Mouse (Mus musculus) hindbrain, embryonic 14.5 days (tissue): ENCODE measurements at regions not wholly inside any gene's neighbourhood (a gene's known extent, or its start where the extent isn't known, plus 50 kb on each side); places are given as distances from the start of the nearest gene placed in this dataset.

Experiments
- ATAC-seq: fragments of 200-750 bp; cut with Nextera tagmentation; 2 replicates; pipeline ENCODE4 v1.8.0; 2017; ENCODE audit warnings: moderate number of reproducible peaks, mild to moderate bottlenecking, moderate TSS enrichment, moderate library complexity; ENCODE audit not compliant: low FRiP score
- DNase-seq: peaks from one replicate; pipeline ENCODE4 v3.0.0-alpha.2; 2015; ENCODE audit warnings: low spot score
- H3K27ac ChIP-seq: fragments of 300-500 bp; sonication (generic); 2 replicates; pipeline ENCODE4 v1.5.1; 2014; ENCODE audit warnings: mild to moderate bottlenecking, moderate library complexity
- H3K27me3 ChIP-seq: fragments of 300-500 bp; sonication (generic); 2 replicates; pipeline ENCODE4 v1.6.1; 2014; ENCODE audit warnings: mild to moderate bottlenecking, low read length, mixed read lengths; ENCODE audit not compliant: control insufficient read depth, insufficient read depth
- H3K36me3 ChIP-seq: fragments of 300-500 bp; sonication (generic); replicated peaks from 2 replicates; pipeline ENCODE4 v1.6.1; 2014; ENCODE audit not compliant: control insufficient read depth, insufficient read depth
- H3K4me1 ChIP-seq: fragments of 300-500 bp; sonication (generic); replicated peaks from 2 replicates; pipeline ENCODE4 v1.6.1; 2014; ENCODE audit warnings: antibody characterized with exemption, low read length, mixed read lengths; ENCODE audit not compliant: control insufficient read depth, insufficient read depth
- H3K4me2 ChIP-seq: fragments of 300-500 bp; sonication (generic); replicated peaks from 2 replicates; pipeline ENCODE4 v1.6.1; 2014; ENCODE audit warnings: mild to moderate bottlenecking, moderate library complexity
- H3K4me3 ChIP-seq: fragments of 300-500 bp; sonication (generic); replicated peaks from 2 replicates; pipeline ENCODE4 v1.5.1; 2014; ENCODE audit warnings: mild to moderate bottlenecking, low read length
- H3K9ac ChIP-seq: fragments of 300-500 bp; sonication (generic); 2 replicates; pipeline ENCODE4 v1.6.1; 2014
- H3K9me3 ChIP-seq: fragments of 300-500 bp; sonication (generic); 2 replicates; pipeline ENCODE4 v1.6.1; 2016; ENCODE audit warnings: low read length; ENCODE audit not compliant: control insufficient read depth
- WGBS: fragments of 180-500 bp; shearing (Covaris S2); extraction: QIAGEN DNeasy Blood & Tissue Kit; methylation state at CpG from one replicate; pipeline ENCODE4 v1.1.7; 2014; 5-methylcytosine and 5-hydroxymethylcytosine counted together

DNA sequence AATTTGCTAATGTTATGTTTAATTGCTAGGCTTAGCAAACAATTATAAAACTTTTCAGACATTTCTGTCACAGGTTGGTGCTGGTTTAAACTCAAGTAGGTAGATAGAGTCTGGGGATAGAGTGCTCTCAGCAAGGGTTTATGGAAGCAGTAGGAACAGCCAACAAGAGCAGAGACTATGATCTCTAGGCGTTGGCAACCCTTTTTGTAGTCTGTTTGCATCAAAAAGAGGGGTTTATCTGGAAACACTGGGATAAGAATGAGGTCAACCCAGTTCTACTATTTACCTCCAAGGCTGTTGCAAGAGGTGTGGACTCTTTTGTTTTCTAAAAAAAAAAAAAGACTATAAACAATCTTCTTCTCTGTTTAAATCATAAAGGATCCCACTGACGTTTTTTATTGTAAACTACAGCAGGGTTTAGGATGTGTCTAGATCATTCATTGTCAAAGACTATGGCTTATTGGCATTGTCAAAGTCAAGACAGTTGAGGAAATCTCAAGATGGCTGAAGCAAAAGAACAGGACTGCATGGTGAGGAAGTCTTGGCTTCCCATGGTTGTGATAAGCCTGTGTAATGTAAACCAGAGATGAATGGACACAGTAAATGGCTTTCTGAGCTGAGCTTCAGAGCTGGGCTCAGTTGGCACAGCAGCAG is 62.3 kb upstream of the Ednrb start:
- H3K4me2 ChIP-seq: no peak overlapping the region
- no peak for ATAC-seq
- no peak for DNase-seq
- WGBS: 34% methylated on average over 2 of the region's 2 CpGs
- no peak overlapping the region for H3K4me3 ChIP-seq
- H3K9ac ChIP-seq: no peak overlapping the region
- no peaks in the 10 kb centered on the region for H3K4me1 ChIP-seq
- H3K27me3 ChIP-seq: no peaks in the 10 kb centered on the region
- H3K36me3 ChIP-seq: no peaks in the 10 kb centered on the region
- no peak overlapping the region for H3K27ac ChIP-seq
- H3K9me3 ChIP-seq: no peaks in the 10 kb centered on the region

- no peak overlapping the region for H3K9ac ChIP-seq
- no peak for DNase-seq
- no peaks in the 10 kb centered on the region for H3K9me3 ChIP-seq
- ATAC-seq: no peak
- no peak overlapping the region for H3K4me3 ChIP-seq
- WGBS: 55% methylated on average over 2 of the region's 2 CpGs
- H3K4me1 ChIP-seq: peaks cover 10% of the 10 kb centered on the region
- no peak overlapping the region for H3K4me2 ChIP-seq
- H3K27me3 ChIP-seq: no peaks in the 10 kb centered on the region
- H3K27ac ChIP-seq: no peak overlapping the region
- H3K36me3 ChIP-seq: no peaks in the 10 kb centered on the region
Measured at GRCm38 (mm10) chr14:103900817-103901216, 56.6 kb upstream of the Ednrb start.

DNA sequence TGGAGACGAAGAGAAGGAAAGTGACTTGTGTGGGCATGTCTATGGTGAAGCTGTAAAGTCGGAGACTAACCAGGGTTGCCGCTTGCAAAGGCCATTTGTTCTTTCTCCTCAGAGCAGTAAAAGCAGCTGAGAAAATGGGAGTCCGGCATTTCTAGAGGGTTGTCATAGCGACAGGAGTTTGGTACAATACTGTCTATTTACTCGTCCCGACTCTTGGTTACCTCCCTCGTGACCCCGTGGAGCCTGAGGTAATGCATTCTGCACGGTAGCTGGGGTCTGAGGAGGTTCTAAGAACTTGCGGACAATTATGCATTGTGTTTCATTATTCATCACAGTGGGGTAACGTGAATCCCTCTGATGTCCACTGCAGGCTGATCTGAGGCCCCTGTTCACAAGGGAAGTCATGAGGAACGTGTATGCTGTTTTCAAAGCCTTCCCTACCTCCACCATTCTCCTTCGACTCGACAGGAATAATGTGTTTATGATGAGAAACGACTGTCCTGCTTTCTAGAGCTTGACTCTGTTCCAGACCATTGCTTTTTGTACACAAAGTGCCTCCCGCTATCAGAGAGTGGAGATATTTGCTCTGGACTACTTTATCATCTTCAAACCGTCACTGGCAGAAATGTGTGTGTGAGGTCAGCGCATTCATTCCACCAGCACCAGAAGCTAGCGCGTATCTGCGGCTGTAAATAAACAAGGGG is 55.1 kb upstream of the Ednrb start:
- H3K27me3 ChIP-seq: no peaks in the 10 kb centered on the region
- H3K27ac ChIP-seq: peak overlapping the region; percentile 73
- no peaks in the 10 kb centered on the region for H3K9me3 ChIP-seq
- ATAC-seq (peak; percentile 93), DNase-seq (peak; percentile 67)
- H3K36me3 ChIP-seq: no peaks in the 10 kb centered on the region
- WGBS: 2% methylated on average over 22 of the region's 22 CpGs
- peak overlapping the region; percentile 29 for H3K4me3 ChIP-seq
- peak overlapping the region; percentile 42 for H3K9ac ChIP-seq
- peaks cover 10% of the 10 kb centered on the region for H3K4me1 ChIP-seq
- H3K4me2 ChIP-seq: peak overlapping the region; percentile 67

DNA sequence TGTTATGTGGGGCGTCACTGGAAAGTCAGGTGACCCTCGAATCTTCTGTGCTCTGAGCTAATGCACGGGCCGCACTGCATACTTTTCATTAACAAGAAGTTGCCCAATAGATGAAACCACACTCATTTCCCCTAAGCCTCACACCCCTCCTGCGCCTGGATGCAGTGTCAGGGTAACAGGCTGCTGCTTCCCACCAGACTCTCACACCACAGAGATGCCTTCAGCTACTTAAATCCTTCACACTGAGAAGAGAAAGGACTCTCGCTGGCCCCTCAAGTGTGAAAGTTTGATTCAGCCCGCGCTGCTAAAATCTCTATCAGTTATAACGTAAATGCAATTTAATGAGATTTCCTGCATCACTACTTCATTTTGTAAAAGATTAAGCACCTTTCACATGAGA is 54.5 kb upstream of the Ednrb start:
- H3K9me3 ChIP-seq: no peaks in the 10 kb centered on the region
- peak overlapping the region; percentile 73 for H3K27ac ChIP-seq
- DNase-seq (peak; percentile 25), ATAC-seq (peak; percentile 85)
- peaks cover 10% of the 10 kb centered on the region for H3K4me1 ChIP-seq
- no peaks in the 10 kb centered on the region for H3K27me3 ChIP-seq
- peak overlapping the region; percentile 29 for H3K4me3 ChIP-seq
- WGBS: 5% methylated on average over 9 of the region's 9 CpGs
- H3K9ac ChIP-seq: peak overlapping the region; percentile 42
- H3K4me2 ChIP-seq: peak overlapping the region; percentile 67
- H3K36me3 ChIP-seq: no peaks in the 10 kb centered on the region

GRCm38 (mm10) chr14:103895261-103895660 is 51.1 kb upstream of the Ednrb start:
- DNase-seq (no peak), ATAC-seq (no peak)

More at GRCm38 (mm10) chr14:103895261-103895660, 51.1 kb upstream of the Ednrb start:
- Histone ChIP-seq H3K9me3 (no peaks in the 10 kb centered on the region), H3K36me3 (no peaks in the 10 kb centered on the region), H3K4me2 (no peak overlapping the region), H3K4me1 (peaks cover 10% of the 10 kb centered on the region), H3K27ac (no peak overlapping the region), H3K4me3 (no peak overlapping the region), H3K9ac (no peak overlapping the region), H3K27me3 (no peaks in the 10 kb centered on the region)
- 96% methylated on average over 7 of the region's 7 CpGs for WGBS
